Mouse (Mus musculus): Measurements from ENCODE around the gene Zfp14.

Zfp14 gene

GRCm38 (mm10) chr7:30028572-30028971 is 22.6 kb downstream of the Zfp14 start:
- no peak for DNase-seq (ENCODE audit: low spot score in 2 of 2)

GRCm38 (mm10) chr7:30027331-30027730 is 23.8 kb downstream of the Zfp14 start:
- DNase-seq (ENCODE audit: low spot score in 2 of 2) = no peak

- no peak for DNase-seq (ENCODE audit: low spot score in 2 of 2)
Measured at GRCm38 (mm10) chr7:30025358-30025757, 25.8 kb downstream of the Zfp14 start.

GRCm38 (mm10) chr7:30023800-30024199 is 27.4 kb downstream of the Zfp14 start:
- DNase-seq (ENCODE audit: low spot score in 2 of 2) = no peak

- no peak for DNase-seq (ENCODE audit: low spot score in 2 of 2)
Measured at GRCm38 (mm10) chr7:30023324-30023723, 27.9 kb downstream of the Zfp14 start.

- no peak for DNase-seq (ENCODE audit: low spot score in 2 of 2)
Measured at GRCm38 (mm10) chr7:30019543-30019942, 31.6 kb downstream of the Zfp14 start.

- DNase-seq (ENCODE audit: low spot score in 2 of 2) = no peak
Measured at GRCm38 (mm10) chr7:30017226-30017625, 34.0 kb downstream of the Zfp14 start.

GRCm38 (mm10) chr7:30012956-30013363 is 38.2 kb downstream of the Zfp14 start:
- DNase-seq (ENCODE audit: low spot score in 2 of 2) = peak; percentile 67 to 68

- DNase-seq (ENCODE audit: low spot score in 2 of 2) = no peak
Measured at GRCm38 (mm10) chr7:30010551-30011195, 40.5 kb downstream of the Zfp14 start.

GRCm38 (mm10) chr7:30009321-30010085 is 41.7 kb downstream of the Zfp14 start:
- DNase-seq (ENCODE audit: low spot score in 2 of 2) = peak; percentile 65 to 76

GRCm38 (mm10) chr7:30008020-30008690 is 43.0 kb downstream of the Zfp14 start:
- no peak for DNase-seq (ENCODE audit: low spot score in 2 of 2)

GRCm38 (mm10) chr7:30007601-30008000 is 43.6 kb downstream of the Zfp14 start:
- DNase-seq (ENCODE audit: low spot score in 2 of 2) = no peak

- no peak for DNase-seq (ENCODE audit: low spot score in 2 of 2)
Measured at GRCm38 (mm10) chr7:30000601-30001000, 50.6 kb downstream of the Zfp14 start.

GRCm38 (mm10) chr7:29995134-29995533 is 56.0 kb downstream of the Zfp14 start:
- no peak for DNase-seq (ENCODE audit: low spot score in 2 of 2)

GRCm38 (mm10) chr7:29993340-29993739 is 57.8 kb downstream of the Zfp14 start:
- DNase-seq (ENCODE audit: low spot score in 2 of 2) = no peak

- no peak for DNase-seq (ENCODE audit: low spot score in 2 of 2)
Measured at GRCm38 (mm10) chr7:29992698-29993097, 58.5 kb downstream of the Zfp14 start.

- DNase-seq (ENCODE audit: low spot score in 2 of 2) = no peak
Measured at GRCm38 (mm10) chr7:29989031-29989430, 62.1 kb downstream of the Zfp14 start.

- no peak for DNase-seq (ENCODE audit: low spot score in 2 of 2)
Measured at GRCm38 (mm10) chr7:29987551-29987950, 63.6 kb downstream of the Zfp14 start.

All from right cerebral cortex, postnatal 10 days (tissue).